Mouse (Mus musculus) hindbrain, postnatal 0 days (tissue): Measurements from ENCODE around the gene Catsperz. TPM values are rescaled to one million over a fixed set of nuclear protein-coding genes. Genes with fewer than 3 reads are reported as not detected.

Source experiments
- ATAC-seq: fragments of 200-750 bp; cut with Nextera tagmentation; 2 replicates; pipeline ENCODE4 v1.8.0; 2017; ENCODE audit warnings: mild to moderate bottlenecking, moderate TSS enrichment, moderate library complexity
- DNase-seq: peaks from one replicate; pipeline ENCODE4 v3.0.0-alpha.2; 2015; ENCODE audit warnings: low spot score
- H3K27ac ChIP-seq: fragments of 300-500 bp; sonication (generic); 2 replicates; pipeline ENCODE4 v1.5.1; 2014; ENCODE audit warnings: mild to moderate bottlenecking
- H3K27me3 ChIP-seq: fragments of 300-500 bp; sonication (generic); 2 replicates; pipeline ENCODE4 v1.6.1; 2014; ENCODE audit warnings: low read length, mixed read lengths; ENCODE audit not compliant: insufficient read depth
- H3K36me3 ChIP-seq: fragments of 300-500 bp; sonication (generic); 2 replicates; pipeline ENCODE4 v1.6.1; 2014; ENCODE audit warnings: low read length, mixed read lengths; ENCODE audit not compliant: insufficient read depth
- H3K4me1 ChIP-seq: fragments of 300-500 bp; sonication (generic); 2 replicates; pipeline ENCODE4 v1.6.1; 2014; ENCODE audit warnings: antibody characterized with exemption, low read length, mixed read lengths; ENCODE audit not compliant: insufficient read depth
- H3K4me2 ChIP-seq: fragments of 300-500 bp; sonication (generic); 2 replicates; pipeline ENCODE4 v1.6.1; 2014; ENCODE audit warnings: low read depth, mild to moderate bottlenecking, low read length, moderate library complexity, mixed read lengths
- H3K4me3 ChIP-seq: fragments of 300-500 bp; sonication (generic); 2 replicates; pipeline ENCODE4 v1.5.1; 2014; ENCODE audit warnings: low read length
- H3K9ac ChIP-seq: fragments of 300-500 bp; sonication (generic); replicated peaks from 2 replicates; pipeline ENCODE4 v1.6.1; 2014; ENCODE audit warnings: mild to moderate bottlenecking, low read length, moderate library complexity, mixed read lengths
- H3K9me3 ChIP-seq: fragments of 300-500 bp; sonication (generic); 2 replicates; pipeline ENCODE4 v1.6.1; 2016; ENCODE audit warnings: low read length, mixed read lengths
- CTCF ChIP-seq: IDR thresholded peaks from 2 replicates; pipeline ENCODE4 v1.5.1; 2016; ENCODE audit warnings: antibody characterized with exemption, control low read depth, low read depth
- WGBS: fragments of 180-500 bp; shearing (Covaris S2); extraction: QIAGEN DNeasy Blood & Tissue Kit; methylation state at CpG from one replicate; pipeline ENCODE4 v1.1.7; 2014; 5-methylcytosine and 5-hydroxymethylcytosine counted together
- polyA plus RNA-seq: library from polyadenylated mRNA; unstranded; fragments of >200 nt; fragmentation: Nextera tagmentation; extraction: Ambion mirVana; gene quantifications from 2 replicates; pipeline ENCODE4 v1.2.1, GENCODE M21; 2015
- total RNA-seq: library from RNA; depleted of rRNA; stranded (reverse); fragments of >200 nt; gene quantifications from 2 replicates; pipeline ENCODE4 v1.2.3, GENCODE M21; 2014

The Catsperz gene
- total and polyA plus RNA-seq, 2 experiments from 2014 or later: 3.7 TPM; not detected in 1

DNA sequence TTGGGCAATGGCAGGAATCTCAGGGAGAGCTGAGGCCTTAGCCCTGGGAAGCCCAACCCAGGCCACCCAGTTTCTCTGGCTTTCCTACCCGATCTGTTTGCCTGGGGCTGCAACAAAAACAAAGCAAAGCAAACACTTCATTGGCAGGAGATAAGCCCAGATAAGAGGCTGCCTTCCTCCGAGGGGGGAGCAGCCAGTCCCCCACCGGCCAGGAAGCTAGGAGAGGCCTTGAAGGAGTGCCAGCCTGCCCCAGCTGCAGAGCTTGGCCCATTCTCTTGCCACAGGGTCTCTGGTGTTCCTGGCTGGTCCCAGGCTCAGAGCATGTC is 27.5 kb upstream of the Catsperz start:
- Histone ChIP-seq H3K9ac (peak overlapping the region; percentile 59; the same call in 1 of the 2 replicates), H3K4me3 (peak overlapping the region; percentile 61; the same call in 1 of the 2 replicates), H3K36me3 (0 out of 2 replicates have a peak, but pooled peaks cover 4% of the 10 kb centered on the region), H3K9me3 (no peaks in the 10 kb centered on the region), H3K27me3 (no peaks in the 10 kb centered on the region), H3K4me2 (peak overlapping the region; percentile 99), H3K4me1 (peaks cover 14% of the 10 kb centered on the region), H3K27ac (peak overlapping the region; percentile 91; the same call in 1 of the 2 replicates)
- DNase-seq: no peak
- WGBS: 15% methylated on average over 3 of the region's 3 CpGs
- no peak for ATAC-seq
- no peak for TF ChIP-seq CTCF

DNA sequence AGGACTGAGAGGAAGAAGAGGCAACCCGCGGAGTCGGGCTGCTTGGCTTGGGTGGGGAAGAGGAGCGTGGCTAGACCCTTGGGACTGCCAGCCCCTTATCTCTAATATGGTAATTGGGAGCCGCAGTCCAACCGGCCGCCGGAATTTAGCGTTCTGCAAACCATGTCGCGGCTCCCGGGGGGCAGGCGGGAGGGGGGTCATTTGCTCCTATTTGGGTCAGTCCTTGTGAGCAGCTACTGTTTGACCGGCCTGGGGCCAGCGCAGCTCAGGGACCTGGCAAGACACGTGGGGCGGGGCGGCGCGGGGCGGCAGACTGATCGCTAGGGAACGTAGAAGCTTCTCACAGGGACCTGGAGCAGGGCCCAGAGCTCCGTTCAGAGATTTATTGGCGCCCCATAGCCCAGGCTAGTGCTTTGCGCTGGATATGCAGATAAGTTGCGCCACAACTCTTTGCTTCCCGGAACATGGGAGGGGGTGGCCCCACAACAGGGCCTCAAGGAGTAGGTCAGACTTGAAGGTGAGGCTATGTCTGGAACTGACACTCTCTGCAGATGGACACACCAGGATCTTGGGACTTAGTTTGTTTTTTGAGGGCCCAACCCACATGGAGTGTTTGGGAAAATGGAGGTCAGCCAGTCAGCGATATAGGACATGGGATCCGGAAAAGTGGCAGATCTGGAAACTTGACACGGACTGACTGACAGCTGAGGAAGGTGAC is 27.0 kb upstream of the Catsperz start:
- peak overlapping the region; percentile 91 for H3K27ac ChIP-seq
- H3K9ac ChIP-seq: peak overlapping the region; percentile 59
- DNase-seq (peak; percentile 73), ATAC-seq (peak; percentile 48)
- H3K4me1 ChIP-seq: peaks cover 14% of the 10 kb centered on the region
- WGBS: 2% methylated on average over 31 of the region's 31 CpGs
- no peak for TF ChIP-seq CTCF
- 0 out of 2 replicates have a peak, but pooled peaks cover 4% of the 10 kb centered on the region for H3K36me3 ChIP-seq
- H3K27me3 ChIP-seq: no peaks in the 10 kb centered on the region
- peak overlapping the region; percentile 61 for H3K4me3 ChIP-seq
- H3K4me2 ChIP-seq: peak overlapping the region; percentile 99
- H3K9me3 ChIP-seq: no peaks in the 10 kb centered on the region

DNA sequence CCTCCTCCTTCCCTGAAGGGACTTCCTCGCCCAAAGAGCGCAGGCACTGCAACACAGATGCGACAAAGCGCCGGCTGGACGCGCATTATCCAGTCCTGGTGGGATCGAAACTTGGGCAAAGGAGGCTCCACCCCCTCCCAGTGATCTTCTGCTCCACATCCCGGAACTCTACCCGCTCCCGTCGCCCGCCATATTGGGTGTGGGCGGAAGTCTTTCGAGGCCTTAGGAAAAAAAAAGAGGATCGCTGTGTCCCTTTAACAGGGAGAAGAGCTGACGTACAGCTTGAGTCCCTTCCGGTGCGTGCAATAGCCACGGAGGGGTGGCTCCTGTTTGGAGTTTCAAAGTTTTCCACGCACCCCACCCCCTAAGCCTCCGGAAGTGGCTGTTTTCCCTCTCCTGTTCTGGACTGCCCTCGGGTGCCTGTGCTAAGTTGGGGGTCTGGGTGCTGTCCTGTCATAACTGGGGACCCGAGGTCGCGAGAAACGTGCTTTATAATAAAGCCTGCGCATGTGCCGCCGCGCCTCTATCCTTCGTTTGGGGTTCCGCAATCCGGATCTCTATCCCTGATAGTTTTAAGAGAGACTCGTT is 26.3 kb upstream of the Catsperz start:
- peak overlapping the region; percentile 59 for H3K9ac ChIP-seq
- H3K9me3 ChIP-seq: no peaks in the 10 kb centered on the region
- TF ChIP-seq CTCF: no peak
- DNase-seq (peak; percentile 95), ATAC-seq (peak; percentile 88)
- H3K4me1 ChIP-seq: peaks cover 14% of the 10 kb centered on the region
- peak overlapping the region; percentile 99 for H3K4me2 ChIP-seq
- H3K27me3 ChIP-seq: no peaks in the 10 kb centered on the region
- H3K36me3 ChIP-seq: 0 out of 2 replicates have a peak, but pooled peaks cover 4% of the 10 kb centered on the region
- H3K4me3 ChIP-seq: peak overlapping the region; percentile 61
- H3K27ac ChIP-seq: peak overlapping the region; percentile 91
- 0% methylated on average over 35 of the region's 35 CpGs for WGBS

- peaks cover 14% of the 10 kb centered on the region for H3K4me1 ChIP-seq
- H3K4me2 ChIP-seq: peak overlapping the region; percentile 99
- no peaks in the 10 kb centered on the region for H3K27me3 ChIP-seq
- TF ChIP-seq CTCF: no peak
- WGBS: under 1% methylated on average over 28 of the region's 28 CpGs
- ATAC-seq (peak; percentile 25), DNase-seq (peak; percentile 75)
- peak overlapping the region; percentile 91 for H3K27ac ChIP-seq
- H3K9ac ChIP-seq: peak overlapping the region; percentile 59
- 0 out of 2 replicates have a peak, but pooled peaks cover 1% of the 10 kb centered on the region for H3K36me3 ChIP-seq
- no peaks in the 10 kb centered on the region for H3K9me3 ChIP-seq
- H3K4me3 ChIP-seq: peak overlapping the region; percentile 61
Measured at GRCm38 (mm10) chr19:6950613-6951153, 25.5 kb upstream of the Catsperz start.

- WGBS: 35% methylated on average over 5 of the region's 5 CpGs
- TF ChIP-seq CTCF: no peak
- no peaks in the 10 kb centered on the region for H3K27me3 ChIP-seq
- peak overlapping the region; percentile 99 for H3K4me2 ChIP-seq
- H3K27ac ChIP-seq: peak overlapping the region; percentile 91; the same call in 1 of the 2 replicates
- no peaks in the 10 kb centered on the region for H3K36me3 ChIP-seq
- ATAC-seq: no peak
- no peaks in the 10 kb centered on the region for H3K9me3 ChIP-seq
- peak overlapping the region; percentile 61; the same call in 1 of the 2 replicates for H3K4me3 ChIP-seq
- no peak for DNase-seq
- H3K9ac ChIP-seq: peak overlapping the region; percentile 59; the same call in 1 of the 2 replicates
- peaks cover 14% of the 10 kb centered on the region for H3K4me1 ChIP-seq
Measured at GRCm38 (mm10) chr19:6949951-6950350, 24.8 kb upstream of the Catsperz start.

- 88% methylated on average over 5 of the region's 5 CpGs for WGBS
- no peak overlapping the region for H3K27ac ChIP-seq
Measured at GRCm38 (mm10) chr19:6949532-6949931, 24.4 kb upstream of the Catsperz start.

More at GRCm38 (mm10) chr19:6949532-6949931, 24.4 kb upstream of the Catsperz start:
- TF ChIP-seq CTCF: no peak
- ATAC-seq: no peak
- no peak overlapping the region; the same call in 1 of the 2 replicates for H3K4me2 ChIP-seq
- H3K36me3 ChIP-seq: no peaks in the 10 kb centered on the region
- H3K9me3 ChIP-seq: no peaks in the 10 kb centered on the region
- no peaks in the 10 kb centered on the region for H3K27me3 ChIP-seq
- no peak for DNase-seq
- peaks cover 14% of the 10 kb centered on the region for H3K4me1 ChIP-seq
- no peak overlapping the region; the same call in 1 of the 2 replicates for H3K9ac ChIP-seq
- no peak overlapping the region for H3K4me3 ChIP-seq
